Mouse (Mus musculus): ENCODE measurements around the gene Ccdc8. TPM values are rescaled to one million over a fixed set of nuclear protein-coding genes. Genes with fewer than 3 reads are reported as not detected.

Gene Ccdc8
- polyA plus RNA-seq, 1 experiment from 2014 or later: 35.2 TPM

DNA sequence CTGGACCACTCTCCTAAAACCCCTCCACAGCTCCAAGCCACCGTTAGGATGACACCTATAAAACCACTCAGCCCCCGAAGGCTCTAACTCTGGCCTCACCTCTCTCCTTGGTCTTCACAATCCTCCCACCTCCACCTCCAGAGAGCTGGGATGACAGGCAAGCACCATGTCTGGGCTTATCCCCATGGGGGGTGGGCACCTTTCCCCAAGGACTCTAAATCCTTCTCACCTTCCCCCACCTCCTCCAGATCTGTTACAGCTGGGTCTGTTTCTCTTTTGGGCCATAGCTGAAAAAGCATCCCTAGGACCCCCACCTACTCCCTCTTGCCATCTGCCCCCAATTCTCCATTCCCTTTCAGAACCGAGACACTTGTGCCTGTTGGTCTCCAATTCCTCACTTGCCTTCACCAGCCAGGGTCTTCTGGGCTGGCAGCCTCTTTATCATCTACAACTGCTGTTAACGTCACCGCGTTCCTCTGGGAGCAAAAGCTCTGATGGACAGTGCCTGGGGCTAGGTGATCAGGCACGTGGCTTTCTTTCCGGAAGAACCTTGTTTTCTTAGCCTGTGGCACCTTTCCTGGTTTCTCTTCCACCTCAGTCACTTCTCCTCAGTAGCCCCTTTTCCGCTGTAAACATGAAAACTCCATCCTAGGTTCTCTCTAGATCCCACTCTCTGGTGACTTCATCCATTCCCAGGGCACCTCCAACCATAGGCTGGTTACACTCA lies 33.6 kb downstream of the Ccdc8 start:
- H3K4me2 ChIP-seq: peak overlapping the region; percentile 76
- no peaks in the 10 kb centered on the region for H3K9me3 ChIP-seq
- H3K36me3 ChIP-seq: peaks cover 37% of the 10 kb centered on the region
- H3K27ac ChIP-seq: no peak overlapping the region
- peak overlapping the region; percentile 77; the same call in 1 of the 2 replicates for H3K9ac ChIP-seq (replicated peaks)
- WGBS: 65% methylated on average over 9 of the region's 9 CpGs
- peak overlapping the region; percentile 82 for H3K4me3 ChIP-seq (replicated peaks)
- ATAC-seq (ENCODE audit: insufficient number of reproducible peaks, insufficient read depth, low FRiP score, low TSS enrichment, low read depth): no peak
- H3K27me3 ChIP-seq: no peaks in the 10 kb centered on the region
- peaks cover 40% of the 10 kb centered on the region for H3K4me1 ChIP-seq (replicated peaks)

- Histone ChIP-seq H3K4me2 (peak overlapping the region; percentile 76), H3K27me3 (no peaks in the 10 kb centered on the region), H3K9me3 (no peaks in the 10 kb centered on the region), H3K4me3 (replicated peaks) (peak overlapping the region; percentile 82), H3K27ac (peak overlapping the region; percentile 70), H3K4me1 (replicated peaks) (peaks cover 40% of the 10 kb centered on the region), H3K36me3 (peaks cover 35% of the 10 kb centered on the region), H3K9ac (replicated peaks) (peak overlapping the region; percentile 77)
- WGBS: 7% methylated on average over 24 of the region's 24 CpGs
- peak; percentile 48 for ATAC-seq (ENCODE audit: insufficient number of reproducible peaks, insufficient read depth, low FRiP score, low TSS enrichment, low read depth)
Measured at GRCm38 (mm10) chr7:17026710-17027587, 34.4 kb downstream of the Ccdc8 start.

- peak within 1 kb of the TSS; percentile 77 for H3K9ac ChIP-seq (replicated peaks)
- WGBS: under 1% methylated on average over 41 of the region's 58 CpGs
- H3K4me1 ChIP-seq (replicated peaks): peaks cover 40% of the 10 kb centered on the region
- peak within 1 kb of the TSS; percentile 76 for H3K4me2 ChIP-seq
- H3K27ac ChIP-seq: peak within 1 kb of the TSS; percentile 70
- ATAC-seq (ENCODE audit: insufficient number of reproducible peaks, insufficient read depth, low FRiP score, low TSS enrichment, low read depth): peak; percentile 84
- H3K4me3 ChIP-seq (replicated peaks): peak within 1 kb of the TSS; percentile 82
- H3K27me3 ChIP-seq: no peaks in the 10 kb centered on the region
- H3K36me3 ChIP-seq: peaks cover 35% of the 10 kb centered on the region
- H3K9me3 ChIP-seq: no peaks in the 10 kb centered on the region
Measured at GRCm38 (mm10) chr7:17027588-17028343, 35.3 kb downstream of the Ccdc8 start, which contains the start of gene Ppp5c. Gene Ppp5c (minus strand): TSS chr7:17027924.

DNA sequence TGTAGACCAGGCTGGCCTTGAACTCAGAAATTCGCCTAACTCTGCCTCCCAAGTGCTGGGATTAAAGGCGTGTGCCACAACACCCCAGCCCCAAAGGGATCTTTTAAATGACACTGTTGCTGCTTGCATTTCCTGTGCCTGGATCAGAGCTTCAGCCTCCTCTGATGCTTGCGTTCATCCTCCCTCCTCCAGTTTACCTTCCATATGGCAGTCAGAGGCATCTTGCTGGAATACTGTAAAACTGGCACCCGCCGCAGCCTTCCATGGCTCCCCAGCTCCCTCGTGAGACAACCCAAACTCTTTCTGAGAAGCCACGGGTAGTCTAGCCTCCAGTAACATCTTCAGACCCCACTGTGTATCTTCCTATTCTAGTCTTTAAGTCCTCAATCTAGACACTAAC lies 36.4 kb downstream of the Ccdc8 start:
- no peaks in the 10 kb centered on the region for H3K9me3 ChIP-seq
- H3K4me1 ChIP-seq (replicated peaks): peaks cover 32% of the 10 kb centered on the region
- H3K27ac ChIP-seq: no peak overlapping the region
- no peak for ATAC-seq (ENCODE audit: insufficient number of reproducible peaks, insufficient read depth, low FRiP score, low TSS enrichment, low read depth)
- 81% methylated on average over 7 of the region's 7 CpGs for WGBS
- H3K27me3 ChIP-seq: no peaks in the 10 kb centered on the region
- no peak overlapping the region for H3K9ac ChIP-seq (replicated peaks)
- peaks cover 34% of the 10 kb centered on the region for H3K36me3 ChIP-seq
- H3K4me2 ChIP-seq: no peak overlapping the region
- H3K4me3 ChIP-seq (replicated peaks): no peak overlapping the region

GRCm38 (mm10) chr7:17030239-17030638 lies 37.7 kb downstream of the Ccdc8 start:
- no peak overlapping the region for H3K9ac ChIP-seq (replicated peaks)
- no peak overlapping the region for H3K4me2 ChIP-seq
- peaks cover 19% of the 10 kb centered on the region for H3K4me1 ChIP-seq (replicated peaks)
- peaks cover 38% of the 10 kb centered on the region for H3K36me3 ChIP-seq
- 76% methylated on average over 7 of the region's 7 CpGs for WGBS
- H3K27ac ChIP-seq: no peak overlapping the region
- no peaks in the 10 kb centered on the region for H3K27me3 ChIP-seq
- no peak overlapping the region for H3K4me3 ChIP-seq (replicated peaks)
- no peaks in the 10 kb centered on the region for H3K9me3 ChIP-seq
- no peak for ATAC-seq (ENCODE audit: insufficient number of reproducible peaks, insufficient read depth, low FRiP score, low TSS enrichment, low read depth)

GRCm38 (mm10) chr7:17038018-17038695 lies 45.6 kb downstream of the Ccdc8 start:
- no peak overlapping the region for H3K9ac ChIP-seq (replicated peaks)
- H3K9me3 ChIP-seq: no peaks in the 10 kb centered on the region
- 58% methylated on average over 9 of the region's 9 CpGs for WGBS
- no peaks in the 10 kb centered on the region for H3K4me1 ChIP-seq (replicated peaks)
- H3K4me2 ChIP-seq: no peak overlapping the region
- H3K27ac ChIP-seq: no peak overlapping the region
- H3K36me3 ChIP-seq: peaks cover 91% of the 10 kb centered on the region
- no peak overlapping the region for H3K4me3 ChIP-seq (replicated peaks)
- no peaks in the 10 kb centered on the region for H3K27me3 ChIP-seq
- no peak for ATAC-seq (ENCODE audit: insufficient number of reproducible peaks, insufficient read depth, low FRiP score, low TSS enrichment, low read depth)

- Histone ChIP-seq H3K4me3 (replicated peaks) (no peak overlapping the region), H3K4me2 (no peak overlapping the region), H3K4me1 (replicated peaks) (no peaks in the 10 kb centered on the region), H3K9me3 (no peaks in the 10 kb centered on the region), H3K27ac (no peak overlapping the region), H3K36me3 (peaks cover 91% of the 10 kb centered on the region), H3K9ac (replicated peaks) (no peak overlapping the region), H3K27me3 (no peaks in the 10 kb centered on the region)
- ATAC-seq (ENCODE audit: insufficient number of reproducible peaks, insufficient read depth, low FRiP score, low TSS enrichment, low read depth): no peak
- WGBS: 88% methylated on average over 7 of the region's 7 CpGs
Measured at GRCm38 (mm10) chr7:17039373-17039772, 46.9 kb downstream of the Ccdc8 start.

- Histone ChIP-seq H3K27ac (no peak overlapping the region), H3K4me1 (replicated peaks) (no peaks in the 10 kb centered on the region), H3K4me3 (replicated peaks) (no peak overlapping the region), H3K9me3 (no peaks in the 10 kb centered on the region), H3K4me2 (no peak overlapping the region), H3K9ac (replicated peaks) (no peak overlapping the region), H3K27me3 (no peaks in the 10 kb centered on the region), H3K36me3 (peaks cover 77% of the 10 kb centered on the region)
- ATAC-seq (ENCODE audit: insufficient number of reproducible peaks, insufficient read depth, low FRiP score, low TSS enrichment, low read depth): no peak
- 88% methylated on average over 1 of the region's 1 CpGs for WGBS
Measured at GRCm38 (mm10) chr7:17045743-17046142, 53.2 kb downstream of the Ccdc8 start.
